In the genomic region with DNA sequence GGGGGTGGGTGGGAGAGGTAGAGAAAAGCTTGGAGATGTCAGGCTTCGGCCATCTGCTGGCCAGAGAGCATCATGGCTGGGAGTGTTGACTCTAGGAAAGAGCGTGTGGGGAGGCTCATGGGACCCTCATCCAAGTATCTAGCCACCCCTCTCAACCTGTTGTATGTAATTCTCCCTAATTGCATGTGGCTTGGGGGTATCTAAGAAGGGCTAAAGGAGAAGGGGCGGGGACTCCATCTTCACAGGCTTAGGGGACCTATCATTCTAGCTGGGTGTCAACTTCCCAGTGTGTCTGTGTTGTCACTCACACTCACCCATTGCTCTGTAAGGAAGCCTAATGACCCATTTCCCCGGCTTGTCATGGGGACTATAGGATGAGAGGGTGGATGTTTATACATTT, we compare ENCODE assay signal across 12 mouse cellular contexts. TPM values are rescaled to one million over a fixed set of nuclear protein-coding genes. Genes with fewer than 3 reads are reported as not detected.
"Had no signal": no experiment of that assay in that cellular context is flagged by ENCODE, and none has a peak within 500 bp of the region (broad histone marks: within the 10 kb centered on the region; RNA-seq: fewer than 3 reads in every experiment).

No protein-coding gene starts in this region.

- H3K9ac ChIP-seq: limb, embryonic 13.5 days; liver, embryonic 12.5 days; neural tube, embryonic 12.5 days had no signal

- H3K27me3 ChIP-seq: neural tube, embryonic 12.5 days had no signal

- DNase-seq: kidney, adult 8-10 months; kidney, postnatal 36 days; left cerebral cortex, postnatal 4 days; midbrain, embryonic 14.5 days; right cerebral cortex, postnatal 4 days; thymus, postnatal 4 days had no signal

- H3K4me2 ChIP-seq: limb, embryonic 13.5 days; liver, embryonic 12.5 days; neural tube, embryonic 12.5 days had no signal

- ATAC-seq: intestine, embryonic 16.5 days; liver, embryonic 12.5 days had no signal

- H3K9me3 ChIP-seq: limb, embryonic 13.5 days; liver, embryonic 12.5 days; neural tube, embryonic 12.5 days had no signal

- H3K27ac ChIP-seq: kidney, postnatal 0 days; limb, embryonic 13.5 days; liver, embryonic 12.5 days; neural tube, embryonic 12.5 days had no signal

- H3K4me1 ChIP-seq: limb, embryonic 13.5 days; neural tube, embryonic 12.5 days had no signal

- H3K4me3 ChIP-seq: limb, embryonic 13.5 days; liver, embryonic 12.5 days; neural tube, embryonic 12.5 days had no signal

RNA-seq across cellular contexts. Expression of gene Tlr9, which starts 9.4 kb away (rescaled TPM):
- polyA plus RNA-seq: lung, embryonic 16.5 days; neural tube, embryonic 12.5 days had no signal
